Mouse (Mus musculus) liver, adult 2 months (tissue): ENCODE results near the gene Zg16. TPM values are rescaled to one million over a fixed set of nuclear protein-coding genes. Genes with fewer than 3 reads are reported as not detected.
A peak's percentile ranks its signal among the peaks of the same experiment; 100 is the strongest.

Experiments
- DNase-seq: peaks from one replicate; pipeline ENCODE4 v3.0.0-alpha.2; 2011; ENCODE audit warnings: low read depth, low spot score; ENCODE audit errors: extremely low read depth
- H3K27ac ChIP-seq: fragments of 200-500 bp; replicated peaks from 2 replicates; pipeline ENCODE4 v1.5.1; 2012; ENCODE audit warnings: low read depth, mild to moderate bottlenecking, control low read depth, inconsistent platforms, low read length; ENCODE audit not compliant: insufficient read depth
- H3K27me3 ChIP-seq: fragments of 200-500 bp; 2 replicates; pipeline ENCODE4 v1.6.1; 2012; ENCODE audit warnings: mild to moderate bottlenecking, moderate library complexity, low read length, inconsistent platforms; ENCODE audit not compliant: control insufficient read depth, insufficient read depth
- H3K36me3 ChIP-seq: fragments of 200-500 bp; 2 replicates; pipeline ENCODE4 v1.6.1; 2012; ENCODE audit warnings: low read length, inconsistent platforms; ENCODE audit not compliant: control insufficient read depth, insufficient read depth
- H3K4me1 ChIP-seq: fragments of 200-500 bp; 2 replicates; pipeline ENCODE4 v1.6.1; 2011; ENCODE audit warnings: low read length; ENCODE audit not compliant: control insufficient read depth, insufficient read depth
- H3K4me3 ChIP-seq: fragments of 200-500 bp; 2 replicates; pipeline ENCODE4 v1.5.1; 2011; ENCODE audit warnings: low read depth, mild to moderate bottlenecking, control low read depth, low read length, moderate library complexity; ENCODE audit not compliant: insufficient read depth
- H3K79me2 ChIP-seq: fragments of 200-500 bp; 2 replicates; pipeline ENCODE4 v1.6.1; 2012; ENCODE audit warnings: inconsistent platforms, mild to moderate bottlenecking, low read length, moderate library complexity; ENCODE audit not compliant: control insufficient read depth, insufficient read depth
- H3K9ac ChIP-seq: fragments of 200-500 bp; 2 replicates; pipeline ENCODE4 v1.6.1; 2012; ENCODE audit warnings: low read depth, mild to moderate bottlenecking, control low read depth, inconsistent platforms, low read length
- CTCF ChIP-seq: fragments of 200-500 bp; IDR thresholded peaks from 2 replicates; pipeline ENCODE4 v1.5.1; 2011; ENCODE audit warnings: low read depth, low read length, control low read depth
- POLR2A ChIP-seq: fragments of 200-500 bp; IDR thresholded peaks from 2 replicates; pipeline ENCODE4 v1.6.1; 2011; ENCODE audit warnings: low read length, control low read depth; ENCODE audit not compliant: insufficient read depth; ENCODE audit errors: extremely low read depth
- WGBS: fragments of 180-500 bp; shearing (Covaris S2); methylation state at CpG from one replicate; pipeline ENCODE4 v1.1.7; 2018; 5-methylcytosine and 5-hydroxymethylcytosine counted together
- polyA plus RNA-seq: library from polyadenylated mRNA; depleted of rRNA; stranded (reverse); fragments of >200 nt; gene quantifications from 2 replicates; pipeline ENCODE4 v1.2.3, GENCODE M21; 2012
- total RNA-seq: library from RNA; depleted of rRNA; stranded (reverse); fragments of >200 nt; gene quantifications from 2 replicates; pipeline ENCODE4 v1.2.3, GENCODE M21; 2014

The Zg16 gene
- total and polyA plus RNA-seq, 2 experiments, result 2.3 to 47.8 TPM

DNA sequence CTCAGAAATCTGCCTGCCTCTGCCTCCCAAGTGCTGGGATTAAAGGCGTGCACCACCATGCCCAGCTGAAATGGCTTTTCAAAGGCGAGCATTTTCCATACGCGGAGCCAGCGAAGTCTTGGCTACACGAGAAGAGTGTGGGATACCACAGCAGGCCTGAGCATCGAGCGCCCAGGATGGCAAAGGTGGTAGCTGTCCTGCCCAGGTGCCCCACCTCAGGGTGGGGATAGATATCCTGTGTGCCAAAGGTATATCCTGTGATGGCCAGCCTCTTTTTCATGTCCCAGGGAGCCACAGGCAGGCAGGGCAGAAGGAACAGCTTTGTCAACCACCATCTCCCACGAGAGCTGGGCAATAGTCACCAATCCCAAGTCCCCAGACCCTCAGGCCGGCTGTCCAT, 74.3 kb downstream of the Zg16 start:
- no peak for TF ChIP-seq POLR2A
- TF ChIP-seq CTCF, result no peak
- H3K79me2 ChIP-seq, result peaks cover 16% of the 10 kb centered on the region; the same call in 1 of the 2 replicates
- WGBS, result 95% methylated on average over 10 of the region's 10 CpGs
- no peak for DNase-seq
- no peak overlapping the region for H3K4me3 ChIP-seq
- no peak overlapping the region for H3K9ac ChIP-seq
- H3K4me1 ChIP-seq, result peaks cover 41% of the 10 kb centered on the region
- H3K36me3 ChIP-seq, result no peaks in the 10 kb centered on the region
- H3K27me3 ChIP-seq, result no peaks in the 10 kb centered on the region
- H3K27ac ChIP-seq, result no peak overlapping the region

DNA sequence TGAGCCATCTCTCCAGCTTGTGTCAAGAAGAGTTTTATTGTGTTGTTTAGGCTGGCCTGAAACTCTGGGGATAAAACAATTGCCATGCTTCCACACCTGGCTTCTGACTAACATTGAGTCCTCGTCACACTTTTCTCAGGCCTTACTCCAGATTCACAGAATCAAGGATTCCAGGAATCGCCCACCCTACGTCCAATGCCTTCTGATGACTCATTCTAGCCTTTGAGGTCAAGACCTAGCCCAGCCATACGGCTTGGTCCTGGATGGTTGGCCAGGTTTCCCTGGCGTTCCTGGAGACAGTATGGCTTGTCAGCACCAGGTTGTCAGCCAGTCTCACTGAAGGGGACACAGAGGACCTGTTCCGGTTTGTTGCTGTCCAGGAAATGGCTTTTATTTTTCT, 74.8 kb downstream of the Zg16 start:
- H3K27ac ChIP-seq, result no peak overlapping the region
- no peak for TF ChIP-seq CTCF
- TF ChIP-seq POLR2A, result no peak
- H3K27me3 ChIP-seq, result no peaks in the 10 kb centered on the region
- DNase-seq, result no peak
- H3K9ac ChIP-seq, result no peak overlapping the region
- H3K4me1 ChIP-seq, result peaks cover 37% of the 10 kb centered on the region
- H3K79me2 ChIP-seq, result peaks cover 16% of the 10 kb centered on the region; the same call in 1 of the 2 replicates
- WGBS, result 84% methylated on average over 6 of the region's 6 CpGs
- H3K4me3 ChIP-seq, result no peak overlapping the region
- H3K36me3 ChIP-seq, result no peaks in the 10 kb centered on the region

DNA sequence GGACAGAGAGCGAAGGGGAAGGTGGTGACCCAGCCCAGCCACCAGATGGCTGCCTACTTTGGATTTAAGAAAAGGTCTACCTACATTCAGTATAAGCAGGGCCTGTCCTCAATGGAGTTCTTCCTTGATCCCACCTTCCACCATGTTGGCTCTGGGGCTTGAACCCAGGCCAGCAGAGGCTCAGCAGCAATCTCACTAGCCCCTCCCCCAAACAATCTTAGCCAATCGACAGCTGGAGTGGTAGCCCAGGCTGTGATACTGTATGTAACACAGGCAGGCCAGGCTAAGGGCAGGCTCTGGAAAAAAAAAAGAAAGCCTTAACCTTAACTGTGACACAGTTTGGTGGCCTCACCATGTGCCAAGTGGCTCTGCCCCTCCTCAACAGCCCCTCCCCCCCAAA, 75.4 kb downstream of the Zg16 start:
- no peak for DNase-seq
- no peak overlapping the region for H3K4me3 ChIP-seq
- no peaks in the 10 kb centered on the region for H3K36me3 ChIP-seq
- peaks cover 16% of the 10 kb centered on the region; the same call in 1 of the 2 replicates for H3K79me2 ChIP-seq
- peaks cover 39% of the 10 kb centered on the region for H3K4me1 ChIP-seq
- no peak for TF ChIP-seq CTCF
- TF ChIP-seq POLR2A, result no peak
- 87% methylated on average over 2 of the region's 2 CpGs for WGBS
- H3K27ac ChIP-seq, result no peak overlapping the region
- no peak overlapping the region for H3K9ac ChIP-seq
- H3K27me3 ChIP-seq, result no peaks in the 10 kb centered on the region

DNA sequence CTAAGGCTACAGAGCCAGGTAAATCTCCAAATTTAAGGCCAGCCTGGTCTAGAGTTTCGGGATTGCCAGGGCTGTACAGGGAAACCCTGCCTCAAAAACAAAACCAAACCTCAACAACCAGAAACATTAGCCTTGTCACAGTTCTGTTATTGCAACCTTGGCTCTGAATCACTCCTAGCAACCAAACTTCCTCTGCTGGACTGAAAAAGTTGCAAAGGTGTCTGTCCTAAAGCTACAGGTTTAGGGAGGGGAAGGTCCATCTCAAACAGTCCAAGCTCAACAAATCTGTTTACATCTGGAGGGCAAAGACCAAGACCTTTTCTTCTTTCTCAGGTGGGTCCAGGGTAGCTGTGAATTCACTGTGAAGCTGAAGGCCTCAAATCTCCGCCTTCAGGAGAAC, 76.1 kb downstream of the Zg16 start:
- H3K27ac ChIP-seq, result peak overlapping the region; percentile 5
- WGBS, result 94% methylated on average over 2 of the region's 2 CpGs
- H3K4me1 ChIP-seq, result peaks cover 36% of the 10 kb centered on the region

DNA sequence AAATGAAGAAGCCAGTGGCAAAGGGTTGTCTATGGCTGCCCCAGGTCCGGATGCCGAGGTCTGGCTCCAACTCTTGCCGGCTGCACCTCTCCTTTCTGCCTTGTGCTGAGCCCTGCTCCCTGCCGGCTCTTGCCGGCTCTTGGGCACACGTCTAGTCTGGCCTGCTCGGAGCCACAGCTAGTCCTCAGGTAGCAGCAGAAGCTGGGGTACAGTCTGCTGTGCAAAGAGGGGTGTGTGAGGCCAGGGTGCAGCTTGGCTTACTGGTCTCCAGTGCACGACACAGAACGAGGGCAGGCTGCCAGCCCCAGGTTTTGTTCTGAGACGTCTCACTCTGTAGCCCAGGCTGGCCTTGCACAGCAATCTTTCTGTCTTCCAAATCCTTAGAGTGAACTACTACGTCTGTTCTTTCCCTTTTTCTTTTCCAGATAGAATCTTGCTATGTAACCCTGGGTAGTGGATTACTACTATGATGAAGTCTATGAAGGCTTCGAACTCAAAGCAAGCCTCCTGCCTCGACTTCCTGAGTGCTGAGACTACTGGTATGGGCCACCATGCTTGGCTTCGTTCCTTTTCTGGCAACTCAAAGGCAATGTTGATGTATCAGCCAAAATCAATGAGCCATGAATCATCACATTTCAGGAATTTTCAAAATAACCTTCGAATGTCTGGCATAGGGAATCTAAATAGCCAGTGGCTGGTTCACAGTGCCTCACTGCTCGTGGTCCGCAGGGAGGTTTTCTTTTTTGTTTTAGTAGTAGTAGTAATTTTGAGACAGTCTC, 77.6 kb downstream of the Zg16 start:
- H3K27me3 ChIP-seq, result no peaks in the 10 kb centered on the region
- H3K9ac ChIP-seq, result no peak overlapping the region
- TF ChIP-seq POLR2A, result no peak
- TF ChIP-seq CTCF, result no peak
- peaks cover 31% of the 10 kb centered on the region for H3K4me1 ChIP-seq
- peak; percentile 77 for DNase-seq
- H3K4me3 ChIP-seq, result no peak overlapping the region
- H3K27ac ChIP-seq, result peak overlapping the region; percentile 61
- H3K79me2 ChIP-seq, result peaks cover 16% of the 10 kb centered on the region; the same call in 1 of the 2 replicates
- 60% methylated on average over 17 of the region's 17 CpGs for WGBS
- no peaks in the 10 kb centered on the region for H3K36me3 ChIP-seq

More for the DNA sequence above, 76.1 kb downstream of the Zg16 start:
- DNase-seq, result peak; percentile 53
- Histone ChIP-seq H3K27me3 (no peaks in the 10 kb centered on the region), H3K79me2 (peaks cover 16% of the 10 kb centered on the region; the same call in 1 of the 2 replicates), H3K4me3 (no peak overlapping the region), H3K9ac (no peak overlapping the region), H3K36me3 (no peaks in the 10 kb centered on the region)
- TF ChIP-seq CTCF, result no peak
- TF ChIP-seq POLR2A, result no peak
